Mouse (Mus musculus): Measurements from ENCODE around the gene Ccdc190.

The Ccdc190 gene

DNA sequence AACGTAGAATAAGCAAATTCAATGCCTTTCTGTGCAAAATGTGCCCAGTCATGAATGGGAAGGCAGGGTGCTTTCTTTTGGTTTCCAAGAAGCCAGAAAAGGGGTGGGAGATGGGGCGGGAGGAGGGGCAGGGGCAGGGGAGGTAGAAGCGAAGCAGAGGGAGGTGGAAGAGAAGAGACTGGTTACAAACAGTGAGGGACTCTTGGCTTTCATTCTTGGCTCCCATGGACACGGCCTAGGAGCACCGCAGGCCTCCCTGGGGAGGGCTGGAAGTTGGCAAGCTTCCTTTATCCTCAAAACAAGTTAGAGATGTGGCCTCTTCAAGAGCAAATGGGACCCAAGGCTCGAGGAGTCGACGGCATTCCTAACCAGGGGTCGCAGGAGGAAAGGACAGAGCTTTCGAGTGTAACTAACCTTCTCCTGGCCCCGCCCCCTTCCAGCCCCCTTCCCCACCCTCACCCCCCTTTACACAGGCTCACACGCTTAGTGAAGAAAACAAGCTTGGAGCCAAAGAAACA, at the start of gene Ccdc190:
Gene Ccdc190 (plus strand): TSS at position 195 of the 518 bp plus-strand sequence.
- peak in 1 of 2 experiments; percentile 28 for DNase-seq (ENCODE audit: low spot score in 2 of 2)

DNA sequence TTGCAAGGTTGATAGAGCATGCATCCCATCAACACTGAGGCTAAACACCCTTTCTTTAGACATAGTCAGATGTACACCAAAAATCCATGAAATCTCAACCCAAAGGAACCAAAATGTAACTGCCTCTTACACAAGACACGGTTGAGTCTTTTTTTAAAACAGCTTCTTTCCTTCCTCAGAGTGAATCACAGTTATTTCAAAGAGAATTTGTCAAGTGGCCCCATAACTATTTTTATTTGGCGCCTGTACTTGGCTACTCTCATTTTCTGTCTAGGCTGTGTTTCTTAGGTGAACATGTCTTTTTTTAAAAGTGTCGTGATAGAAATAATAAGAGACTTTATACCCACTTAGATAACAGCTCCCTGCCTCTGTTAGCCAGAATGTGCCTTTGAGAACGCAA, 49.4 kb upstream of the Ccdc190 start:
- no peak for DNase-seq (ENCODE audit: low spot score in 2 of 2)

GRCm38 (mm10) chr1:169880181-169880580, 48.3 kb upstream of the Ccdc190 start:
- DNase-seq (ENCODE audit: low spot score in 2 of 2): no peak

GRCm38 (mm10) chr1:169883081-169883565, 45.3 kb upstream of the Ccdc190 start:
- no peak for DNase-seq (ENCODE audit: low spot score in 2 of 2)

- DNase-seq (ENCODE audit: low spot score in 2 of 2): no peak
Observed at GRCm38 (mm10) chr1:169889250-169889649, 39.2 kb upstream of the Ccdc190 start.

DNA sequence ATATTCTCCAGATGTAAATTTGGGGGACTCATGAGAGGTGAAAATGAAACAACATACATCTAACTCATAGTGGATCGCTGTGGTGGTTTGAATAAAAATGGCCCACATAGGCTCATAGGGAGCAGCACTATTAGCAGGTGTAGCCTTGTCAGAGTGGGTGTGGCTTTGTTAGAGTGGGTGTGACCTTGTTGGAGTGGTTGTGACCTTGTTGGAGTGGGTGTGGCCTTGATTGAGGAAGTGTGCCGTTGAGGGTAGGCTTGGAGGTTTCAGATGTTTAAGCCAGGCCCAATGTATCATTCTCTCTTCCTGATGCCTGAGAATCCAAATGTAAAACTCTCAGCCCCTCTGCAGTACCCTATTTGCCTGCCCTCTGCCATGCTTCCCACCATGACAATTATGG, 34.5 kb upstream of the Ccdc190 start:
- no peak for DNase-seq (ENCODE audit: low spot score in 2 of 2)

- DNase-seq (ENCODE audit: low spot score in 2 of 2): no peak
Observed at GRCm38 (mm10) chr1:169895686-169896085, 32.8 kb upstream of the Ccdc190 start.

- no peak for DNase-seq (ENCODE audit: low spot score in 2 of 2)
Observed at GRCm38 (mm10) chr1:169897916-169898315, 30.5 kb upstream of the Ccdc190 start.

GRCm38 (mm10) chr1:169898607-169899006, 29.8 kb upstream of the Ccdc190 start:
- no peak for DNase-seq (ENCODE audit: low spot score in 2 of 2)

DNA sequence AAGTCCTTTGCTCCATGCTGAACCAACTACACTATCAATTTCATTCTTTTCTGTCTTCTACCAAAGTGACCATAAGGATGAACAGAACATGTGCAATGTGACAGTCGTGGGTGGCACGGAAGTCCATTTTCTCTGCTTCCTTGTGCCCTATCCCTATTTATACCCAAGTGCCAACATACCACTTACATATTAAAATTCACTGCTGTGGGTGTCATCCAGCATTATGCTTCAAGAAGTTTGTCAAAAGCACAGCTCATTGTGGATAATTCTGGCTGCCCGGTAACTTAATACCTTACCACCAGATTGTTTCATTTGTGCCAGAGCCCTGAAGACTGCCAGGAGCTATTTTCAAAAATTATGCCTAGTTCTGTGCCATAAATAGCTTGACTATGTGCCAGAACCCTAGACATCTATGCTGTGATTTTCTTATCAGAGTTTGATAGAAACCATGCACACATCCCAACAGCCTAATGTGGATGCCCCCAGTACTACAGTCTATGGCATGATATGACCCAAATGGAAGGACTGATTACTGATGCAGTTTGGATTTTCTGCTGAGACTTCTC, 27.6 kb upstream of the Ccdc190 start:
- no peak for DNase-seq (ENCODE audit: low spot score in 2 of 2)

DNA sequence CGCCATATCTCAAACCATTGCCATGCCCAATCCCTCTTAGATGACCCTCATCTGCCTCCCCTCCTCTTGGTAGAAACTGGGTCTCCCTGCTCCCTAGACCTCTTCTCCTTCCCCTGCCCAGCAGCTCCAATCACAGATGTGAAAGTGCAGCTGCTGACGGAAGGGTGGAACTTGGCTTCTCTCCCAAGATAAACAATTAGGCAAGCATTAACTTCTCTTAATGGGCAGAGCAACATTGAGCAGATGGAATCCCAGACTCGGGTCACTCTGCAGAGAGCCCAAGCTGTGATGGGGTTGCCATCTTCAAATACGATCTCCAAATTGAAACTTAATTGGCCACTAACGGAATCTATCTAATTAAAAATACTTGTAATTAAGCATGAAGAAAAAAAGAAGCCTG, 19.3 kb upstream of the Ccdc190 start:
- no peak for DNase-seq (ENCODE audit: low spot score in 2 of 2)

GRCm38 (mm10) chr1:169909659-169910058, 18.8 kb upstream of the Ccdc190 start:
- no peak for DNase-seq (ENCODE audit: low spot score in 2 of 2)

GRCm38 (mm10) chr1:169910751-169911150, 17.7 kb upstream of the Ccdc190 start:
- DNase-seq (ENCODE audit: low spot score in 2 of 2): no peak

- no peak for DNase-seq (ENCODE audit: low spot score in 2 of 2)
Observed at GRCm38 (mm10) chr1:169911526-169911925, 16.9 kb upstream of the Ccdc190 start.

- no peak for DNase-seq (ENCODE audit: low spot score in 2 of 2)
Observed at GRCm38 (mm10) chr1:169916659-169917058, 11.8 kb upstream of the Ccdc190 start.

DNA sequence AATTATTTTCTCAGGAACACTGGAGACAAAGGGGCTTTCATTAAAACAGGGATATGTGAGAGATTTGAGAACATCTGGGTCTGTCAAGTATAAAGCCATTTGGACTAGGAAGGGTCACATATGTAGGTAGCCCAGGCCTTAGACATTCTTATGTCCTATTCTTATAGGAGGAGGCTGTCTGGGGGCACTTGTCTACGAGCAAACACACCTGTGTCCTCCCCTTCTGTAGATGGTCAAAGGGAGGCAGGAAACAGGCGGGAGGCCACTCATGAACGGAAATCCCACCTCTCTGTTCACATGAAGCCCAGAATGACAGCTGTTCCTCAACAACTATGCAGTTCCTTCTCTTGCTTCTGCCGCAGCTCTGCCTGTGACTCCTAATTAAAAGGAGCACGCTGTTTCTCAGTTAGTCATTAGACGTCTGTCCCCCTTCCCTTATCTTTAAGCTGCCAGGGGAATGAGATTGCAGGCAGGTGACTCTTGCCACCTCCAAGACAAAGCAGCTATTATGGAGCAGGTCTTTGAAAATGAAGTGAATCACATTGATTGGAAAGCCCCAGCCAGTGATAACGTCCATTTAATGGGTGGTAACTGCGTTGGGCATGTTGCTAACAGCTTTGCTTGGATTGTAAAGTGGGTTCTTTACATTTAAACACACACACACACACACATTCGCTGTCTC, 11.2 kb upstream of the Ccdc190 start:
- no peak for DNase-seq (ENCODE audit: low spot score in 2 of 2)

GRCm38 (mm10) chr1:169917998-169918397, 10.4 kb upstream of the Ccdc190 start:
- peak; percentile 40 to 46 for DNase-seq (ENCODE audit: low spot score in 2 of 2)

GRCm38 (mm10) chr1:169919211-169919610, 9.2 kb upstream of the Ccdc190 start:
- peak; percentile 86 to 89 for DNase-seq (ENCODE audit: low spot score in 2 of 2)

DNA sequence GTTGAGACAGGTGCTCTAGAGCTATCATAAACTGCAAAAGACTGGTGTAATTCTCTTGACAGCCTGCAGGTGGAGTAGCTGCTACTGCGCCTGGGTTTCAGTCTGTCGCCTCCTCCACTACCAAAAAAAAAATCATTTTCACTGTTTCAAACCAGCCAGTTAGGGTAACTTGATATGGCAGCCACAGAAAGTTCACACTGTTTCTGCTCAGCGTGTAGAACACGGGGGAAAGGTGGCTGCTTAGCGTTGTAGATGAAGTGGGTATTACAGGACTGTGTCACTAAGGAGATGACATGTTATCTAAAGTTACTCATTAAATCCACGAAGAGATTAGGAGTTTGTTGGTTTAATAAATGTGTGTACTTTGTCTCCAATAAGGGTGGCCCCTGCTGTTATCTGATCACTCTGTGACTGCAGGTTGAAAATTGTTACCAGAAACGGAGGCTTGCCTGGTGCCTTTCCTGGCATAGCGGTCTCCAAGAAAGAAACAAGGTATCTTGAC, 6.7 kb upstream of the Ccdc190 start:
- DNase-seq (ENCODE audit: low spot score in 2 of 2): peak in 1 of 2 experiments; percentile 39

DNA sequence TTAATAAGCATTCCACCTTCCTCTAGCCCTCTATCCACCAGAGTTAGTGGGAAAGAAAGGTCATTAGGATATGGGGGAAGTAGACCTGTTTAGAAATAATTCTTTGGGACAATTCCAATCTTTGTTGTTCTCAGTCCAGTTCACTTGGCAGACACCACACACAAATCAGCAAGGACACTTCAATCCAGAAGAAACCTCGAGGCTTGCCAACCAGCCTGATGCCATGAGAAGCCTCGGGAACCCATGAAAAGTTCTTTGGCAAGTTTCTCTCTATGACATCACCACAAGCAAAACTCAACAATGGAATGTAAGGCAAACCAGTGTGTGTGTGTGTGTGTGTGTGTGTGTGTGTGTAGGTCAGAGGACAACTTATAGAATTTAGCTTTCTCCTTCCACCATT, 3.9 kb upstream of the Ccdc190 start:
- no peak for DNase-seq (ENCODE audit: low spot score in 2 of 2)

DNA sequence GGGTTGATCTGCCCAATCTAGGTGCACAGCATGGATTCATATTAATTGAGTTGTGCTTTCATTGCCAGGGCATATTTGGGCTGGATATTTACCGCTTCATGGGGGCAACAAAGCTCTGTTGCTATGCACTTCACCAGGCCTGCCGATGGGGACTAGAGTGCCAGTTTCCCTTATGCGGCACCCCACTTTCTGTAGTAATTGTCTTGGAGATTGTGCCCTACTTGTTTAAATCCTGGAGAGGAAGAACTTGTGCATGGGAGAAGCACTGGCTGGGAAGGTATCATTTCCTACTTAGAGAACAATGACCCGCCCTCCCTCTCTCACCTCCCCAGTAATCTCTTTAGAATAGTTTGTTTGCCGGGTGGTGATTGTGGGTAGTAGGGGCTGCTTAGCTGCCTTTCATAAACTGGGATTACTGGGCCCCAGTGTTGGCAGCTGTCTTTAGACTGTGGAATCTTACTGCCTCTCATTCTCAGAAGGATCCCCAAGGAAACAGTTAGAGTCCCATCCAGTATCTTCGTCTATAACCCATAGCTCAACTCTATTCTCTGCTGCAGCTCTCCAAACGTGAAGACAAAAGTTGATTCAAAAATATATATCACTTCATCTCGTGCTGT, 587 bp upstream of the Ccdc190 start:
- DNase-seq (ENCODE audit: low spot score in 2 of 2): no peak

GRCm38 (mm10) chr1:169931698-169932097, 3.2 kb downstream of the Ccdc190 start:
- no peak for DNase-seq (ENCODE audit: low spot score in 2 of 2)
